ENCODE assay signal across 9 mouse cellular contexts in the genomic region with DNA sequence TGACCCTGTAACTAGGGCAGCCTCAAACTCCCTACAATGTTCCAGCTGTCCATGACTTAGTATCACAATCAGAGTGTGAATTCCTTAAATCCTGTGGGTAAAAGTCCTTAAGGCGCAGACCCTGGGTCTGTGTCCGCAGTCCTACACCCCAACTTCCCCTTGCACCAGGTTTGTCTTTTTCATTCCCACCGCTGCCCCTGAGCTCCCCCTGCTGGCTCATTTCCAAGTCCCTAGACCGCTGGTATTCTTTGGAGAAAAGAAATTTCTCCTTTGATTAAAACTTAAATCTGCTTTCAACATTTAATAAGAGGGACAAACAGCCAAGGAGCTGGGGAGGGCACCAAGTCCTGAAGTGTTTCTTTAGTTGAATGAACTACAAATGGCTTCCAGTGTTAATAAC. TPM values are rescaled to one million over a fixed set of nuclear protein-coding genes. Genes with fewer than 3 reads are reported as not detected.
DNase-seq lines count a peak whose midpoint lies in the region; ATAC-seq lines count a peak whose summit lies in the region.
"Had no signal": no experiment of that assay in that cellular context is flagged by ENCODE, and none has a peak within 500 bp of the region (broad histone marks: within the 10 kb centered on the region; RNA-seq: fewer than 3 reads in every experiment).

No protein-coding gene starts in this region.

- H3K4me2 ChIP-seq in forebrain, embryonic 15.5 days (replicated peaks) = 0 out of 2 replicates have a peak overlapping the region, but pooled peaks have one; percentile 35
- H3K4me2 ChIP-seq in forebrain, embryonic 16.5 days (ENCODE audit: low read length) = no peak overlapping the region

- no peak for ATAC-seq in forebrain, embryonic 15.5 days (replicated peaks)
- no peak for ATAC-seq in forebrain, embryonic 16.5 days
- peak; percentile 90 for ATAC-seq in megakaryocyte progenitor cell, adult 5-6 weeks (replicated peaks; ENCODE audit: poor library complexity)
- ATAC-seq in activated CD4-positive, CD25-positive, alpha-beta regulatory T cell, adult 4 months = no peak

- H3K4me3 ChIP-seq in forebrain, embryonic 15.5 days = no peak overlapping the region
- H3K4me3 ChIP-seq in forebrain, embryonic 16.5 days (replicated peaks; ENCODE audit: low read length) = no peak overlapping the region

- 46% methylated on average over 4 of the region's 4 CpGs for WGBS in forebrain, embryonic 15.5 days
- WGBS in forebrain, embryonic 16.5 days = 38% methylated on average over 4 of the region's 4 CpGs

- DNase-seq in urinary bladder, postnatal 14 days (ENCODE audit: low spot score) = peak; percentile 14
- DNase-seq in urinary bladder, postnatal 4 days (ENCODE audit: low spot score in 2 of 2) = no peak
- no peak for DNase-seq in testis, postnatal 14 days (ENCODE audit: low spot score)
- no peak for DNase-seq in right cerebral cortex, adult 18-20 months

- H3K36me3 ChIP-seq in forebrain, embryonic 15.5 days = no peaks in the 10 kb centered on the region
- no peaks in the 10 kb centered on the region for H3K36me3 ChIP-seq in forebrain, embryonic 16.5 days (ENCODE audit: control insufficient read depth, insufficient read depth)

- no peaks in the 10 kb centered on the region for H3K27me3 ChIP-seq in forebrain, embryonic 15.5 days
- H3K27me3 ChIP-seq in forebrain, embryonic 16.5 days (replicated peaks; ENCODE audit: control insufficient read depth, insufficient read depth, low read length) = no peaks in the 10 kb centered on the region

- no peaks in the 10 kb centered on the region for H3K9me3 ChIP-seq in forebrain, embryonic 15.5 days
- no peaks in the 10 kb centered on the region for H3K9me3 ChIP-seq in forebrain, embryonic 16.5 days (ENCODE audit: control insufficient read depth, low read length)

- no peak overlapping the region for H3K27ac ChIP-seq in forebrain, embryonic 15.5 days (replicated peaks)
- no peak overlapping the region for H3K27ac ChIP-seq in forebrain, embryonic 16.5 days (ENCODE audit: low read length)

- no peak overlapping the region for H3K9ac ChIP-seq in forebrain, embryonic 15.5 days (replicated peaks)
- H3K9ac ChIP-seq in forebrain, embryonic 16.5 days (replicated peaks; ENCODE audit: low read depth, low read length) = no peak overlapping the region

- peaks cover 43% of the 10 kb centered on the region for H3K4me1 ChIP-seq in forebrain, embryonic 15.5 days
- peaks cover 33% of the 10 kb centered on the region for H3K4me1 ChIP-seq in forebrain, embryonic 16.5 days (replicated peaks; ENCODE audit: control insufficient read depth, insufficient read depth, low read length)

RNA-seq across cellular contexts. Expression of a gene that starts 2.2 kb away (rescaled TPM):
- 141 and 169 TPM in 2 replicates for polyA plus RNA-seq in forebrain, embryonic 15.5 days (2015; fragmentation: Nextera tagmentation; extraction: Ambion mirVana)
- polyA plus RNA-seq in forebrain, embryonic 16.5 days (2015; fragmentation: Nextera tagmentation; extraction: Ambion mirVana) = 147 and 175 TPM in 2 replicates
- total RNA-seq in megakaryocyte progenitor cell, adult 5-6 weeks (2015) = not detected in 2 replicates
- not detected in 2 replicates for total RNA-seq in megakaryocyte progenitor cell, adult 5-6 weeks (2017)
- under 1 TPM in 1 of 2 experiments, not detected in 1; 0.77 TPM for polyA plus RNA-seq in activated CD4-positive, CD25-positive, alpha-beta regulatory T cell, adult 4 months (2017; shearing (Covaris generic))
- total RNA-seq: MEL had no signal

RNA-seq across cellular contexts. Expression of a gene that starts 26.2 kb away (rescaled TPM):
- polyA plus RNA-seq in forebrain, embryonic 15.5 days (2015; fragmentation: Nextera tagmentation; extraction: Ambion mirVana) = not detected in 2 replicates
- polyA plus RNA-seq in forebrain, embryonic 16.5 days (2015; fragmentation: Nextera tagmentation; extraction: Ambion mirVana) = not detected in 2 replicates
- total RNA-seq in megakaryocyte progenitor cell, adult 5-6 weeks (2015) = 4.5 and 6.3 TPM in 2 replicates
- total RNA-seq in megakaryocyte progenitor cell, adult 5-6 weeks (2017) = 8.2 and 9.5 TPM in 2 replicates
- not detected for polyA plus RNA-seq in activated CD4-positive, CD25-positive, alpha-beta regulatory T cell, adult 4 months (2017; shearing (Covaris generic))
- total RNA-seq: MEL had no signal

Comparison
In these comparisons a context has a peak if more than half of its experiments do, and no peak if none do; other contexts are left out.
1. RNA of a gene that starts 2.2 kb away (polyA plus RNA-seq): 147 to 175 TPM in forebrain, embryonic 16.5 days and 141 to 169 TPM in forebrain, embryonic 15.5 days; 0.77 TPM in activated CD4-positive, CD25-positive, alpha-beta regulatory T cell, adult 4 months; every median in the first group is over 10 times any median in the second.